In the genomic region with DNA sequence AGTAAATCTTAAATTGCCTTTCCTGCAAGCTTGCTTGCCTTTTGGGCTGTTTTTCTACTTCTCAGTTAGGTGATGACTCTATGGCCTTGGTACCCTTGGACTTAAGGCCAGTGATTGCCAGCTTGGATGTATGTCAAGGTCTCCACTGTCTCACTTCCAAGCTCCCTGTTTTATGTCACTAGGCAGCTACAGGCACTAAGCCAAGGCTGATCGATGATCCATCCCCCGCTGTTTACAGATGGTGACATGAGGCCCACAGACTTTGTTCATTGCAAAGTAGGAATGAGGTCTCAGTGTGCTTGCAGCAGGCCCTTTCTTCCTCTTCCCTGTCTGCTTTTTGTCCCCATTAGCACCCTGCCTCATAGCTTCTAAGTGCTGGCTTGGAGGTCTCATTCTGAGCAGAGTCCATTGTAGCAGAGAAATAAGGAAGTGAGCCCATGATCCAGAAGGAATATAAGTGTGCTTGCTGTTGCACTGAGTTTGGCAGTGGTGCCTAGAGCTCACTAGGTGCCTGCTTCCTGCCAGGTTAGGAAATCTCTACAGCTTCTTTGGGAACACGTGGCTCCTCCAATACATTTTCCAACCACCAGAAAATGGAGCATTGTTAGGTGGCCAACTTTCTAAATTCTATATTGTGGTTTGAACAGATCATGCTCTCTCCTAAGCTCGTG, we compare ENCODE assay signal across 25 mouse cellular contexts.
A peak's percentile ranks its signal among the peaks of the same experiment; 100 is the strongest.
DNase-seq lines count a peak whose midpoint lies in the region; ATAC-seq and TF ChIP-seq lines count a peak whose summit lies in the region.
"Had no signal": no experiment of that assay in that cellular context is flagged by ENCODE, and none has a peak within 500 bp of the region (broad histone marks: within the 10 kb centered on the region; RNA-seq: fewer than 3 reads in every experiment).

No protein-coding gene starts in this region.

- no peak overlapping the region for H3K4me3 ChIP-seq in layer of hippocampus, adult 2 months
- no peak overlapping the region for H3K4me3 ChIP-seq in midbrain, embryonic 11.5 days (ENCODE audit: low read depth, low read length)
- H3K4me3 ChIP-seq: embryonic facial prominence, embryonic 15.5 days; forebrain, embryonic 10.5 days; intestine, embryonic 15.5 days; limb, embryonic 10.5 days; myocyte; neural tube, embryonic 15.5 days had no signal

- WGBS in midbrain, embryonic 11.5 days = 74% methylated on average over 4 of the region's 4 CpGs

- ATAC-seq in megakaryocyte progenitor cell, adult 5-6 weeks (replicated peaks; ENCODE audit: poor library complexity) = 0 out of 2 replicates have a peak, but pooled peaks have one; percentile 34
- no peak for ATAC-seq in midbrain, embryonic 11.5 days (ENCODE audit: low FRiP score)
- ATAC-seq: intestine, embryonic 15.5 days had no signal

- no peaks in the 10 kb centered on the region for H3K36me3 ChIP-seq in midbrain, embryonic 11.5 days (ENCODE audit: control insufficient read depth, insufficient read depth, low read length)
- H3K36me3 ChIP-seq: embryonic facial prominence, embryonic 15.5 days; forebrain, embryonic 10.5 days; intestine, embryonic 15.5 days; limb, embryonic 10.5 days; neural tube, embryonic 15.5 days had no signal

- no peak for TF ChIP-seq CTCF in layer of hippocampus, adult 2 months (conservative IDR thresholded peaks at IDR 0.05)

- H3K27ac ChIP-seq in layer of hippocampus, adult 2 months = peak overlapping the region; percentile 67
- H3K27ac ChIP-seq in midbrain, embryonic 11.5 days (ENCODE audit: low read depth, low read length) = no peak overlapping the region
- H3K27ac ChIP-seq: embryonic facial prominence, embryonic 15.5 days; forebrain, embryonic 10.5 days; hindbrain, embryonic 14.5 days; intestine, embryonic 15.5 days; limb, embryonic 10.5 days; macrophage; neural tube, embryonic 15.5 days had no signal

- no peaks in the 10 kb centered on the region for H3K9me3 ChIP-seq in midbrain, embryonic 11.5 days (ENCODE audit: control insufficient read depth, low read length)
- H3K9me3 ChIP-seq: embryonic facial prominence, embryonic 15.5 days; forebrain, embryonic 10.5 days; intestine, embryonic 15.5 days; limb, embryonic 10.5 days; neural tube, embryonic 15.5 days had no signal

- DNase-seq in adrenal gland, adult (ENCODE audit: inconsistent age in 2 of 2, low spot score in 1 of 2) = peak; percentile 79 to 89
- DNase-seq in adrenal gland, postnatal 4 days (ENCODE audit: low spot score in 2 of 2) = no peak
- DNase-seq in layer of hippocampus, adult 2 months (ENCODE audit: low spot score in 2 of 2) = no peak
- DNase-seq in layer of hippocampus, postnatal 14 days (ENCODE audit: low spot score in 2 of 2) = no peak
- peak; percentile 9 to 16 for DNase-seq in layer of hippocampus, postnatal 36 days
- no peak for DNase-seq in midbrain, embryonic 11.5 days (ENCODE audit: low spot score, missing footprints)
- DNase-seq in frontal cortex, postnatal 25 days (ENCODE audit: low spot score in 2 of 2) = no peak
- DNase-seq: cerebellum, postnatal 14 days; embryo, embryonic 11 days; gastrocnemius, postnatal 14 days; kidney, postnatal 4 days; lung, embryonic 14.5 days; midbrain, embryonic 14.5 days; retina, postnatal 1 day; right cerebral cortex, postnatal 4 days; thymus, postnatal 14 days had no signal

- H3K4me1 ChIP-seq in midbrain, embryonic 11.5 days (ENCODE audit: control insufficient read depth, insufficient read depth, low read length) = no peaks in the 10 kb centered on the region
- H3K4me1 ChIP-seq: embryonic facial prominence, embryonic 15.5 days; intestine, embryonic 15.5 days; limb, embryonic 10.5 days; neural tube, embryonic 15.5 days had no signal

- no peak overlapping the region for H3K4me2 ChIP-seq in midbrain, embryonic 11.5 days
- H3K4me2 ChIP-seq: embryonic facial prominence, embryonic 15.5 days; hindbrain, embryonic 14.5 days; intestine, embryonic 15.5 days; lung, embryonic 14.5 days; neural tube, embryonic 15.5 days had no signal

- peaks cover 67% of the 10 kb centered on the region for H3K27me3 ChIP-seq in midbrain, embryonic 11.5 days (ENCODE audit: control insufficient read depth, insufficient read depth, low read length)

- no peak overlapping the region for H3K9ac ChIP-seq in midbrain, embryonic 11.5 days (ENCODE audit: low read length)
- H3K9ac ChIP-seq: embryonic facial prominence, embryonic 15.5 days; hindbrain, embryonic 14.5 days; intestine, embryonic 15.5 days; lung, embryonic 14.5 days; neural tube, embryonic 15.5 days had no signal

Comparison
In these comparisons a context has a peak if more than half of its experiments do, and no peak if none do; other contexts are left out.
1. DNase-seq: peak in adrenal gland, adult (2 of 2) and layer of hippocampus, postnatal 36 days (2 of 2); none in adrenal gland, postnatal 4 days (0 of 2), layer of hippocampus, adult 2 months (0 of 2), layer of hippocampus, postnatal 14 days (0 of 2), midbrain, embryonic 11.5 days (single experiment) and frontal cortex, postnatal 25 days (0 of 2).